Mouse (Mus musculus) brain, embryonic 18.5 days (tissue): ENCODE results near the gene Fcgr3.

Experiments
- DNase-seq: peaks from one replicate; pipeline ENCODE4 v3.0.0-alpha.2; 2012; ENCODE audit warnings: low read depth, low spot score

Gene Fcgr3

GRCm38 (mm10) chr1:171050774-171051173 lies 14.0 kb downstream of the Fcgr3 start:
- DNase-seq = no peak

GRCm38 (mm10) chr1:171049263-171049662 lies 15.5 kb downstream of the Fcgr3 start:
- DNase-seq = no peak

GRCm38 (mm10) chr1:171046501-171046900 lies 18.2 kb downstream of the Fcgr3 start:
- no peak for DNase-seq

GRCm38 (mm10) chr1:171045079-171045465 lies 19.7 kb downstream of the Fcgr3 start:
- no peak for DNase-seq

GRCm38 (mm10) chr1:171044365-171045078 lies 20.2 kb downstream of the Fcgr3 start:
- peak; percentile 84 for DNase-seq

- DNase-seq = no peak
Observed at GRCm38 (mm10) chr1:171043594-171044153, 21.1 kb downstream of the Fcgr3 start.

- no peak for DNase-seq
Observed at GRCm38 (mm10) chr1:171039880-171040279, 24.9 kb downstream of the Fcgr3 start.

GRCm38 (mm10) chr1:171039135-171039534 lies 25.6 kb downstream of the Fcgr3 start:
- DNase-seq = no peak

GRCm38 (mm10) chr1:171037861-171038721 lies 26.6 kb downstream of the Fcgr3 start:
- peak; percentile 63 for DNase-seq

- peak; percentile 68 for DNase-seq
Observed at GRCm38 (mm10) chr1:171036550-171037324, 28.0 kb downstream of the Fcgr3 start.

GRCm38 (mm10) chr1:171035611-171036010 lies 29.1 kb downstream of the Fcgr3 start:
- no peak for DNase-seq

GRCm38 (mm10) chr1:171034201-171034600 lies 30.5 kb downstream of the Fcgr3 start:
- DNase-seq = no peak

GRCm38 (mm10) chr1:171033756-171034155 lies 31.0 kb downstream of the Fcgr3 start:
- DNase-seq = peak; percentile 65

- DNase-seq = no peak
Observed at GRCm38 (mm10) chr1:171033196-171033595, 31.5 kb downstream of the Fcgr3 start.

- no peak for DNase-seq
Observed at GRCm38 (mm10) chr1:171032691-171033090, 32.0 kb downstream of the Fcgr3 start.

GRCm38 (mm10) chr1:171031752-171032151 lies 33.0 kb downstream of the Fcgr3 start:
- no peak for DNase-seq

- no peak for DNase-seq
Observed at GRCm38 (mm10) chr1:171019311-171019950, 45.3 kb downstream of the Fcgr3 start.

GRCm38 (mm10) chr1:171018737-171019136 lies 46.0 kb downstream of the Fcgr3 start, which contains the start of gene Fcgr4:
TSS of gene Fcgr4 (plus strand) at chr1:171018920.
- DNase-seq = no peak

GRCm38 (mm10) chr1:171017468-171018158 lies 47.1 kb downstream of the Fcgr3 start:
- no peak for DNase-seq

- DNase-seq = no peak
Observed at GRCm38 (mm10) chr1:171016676-171017356, 47.9 kb downstream of the Fcgr3 start.
